Mouse (Mus musculus): ENCODE data around the gene Fam131b. TPM values are rescaled to one million over a fixed set of nuclear protein-coding genes. Genes with fewer than 3 reads are reported as not detected.

Fam131b gene
- polyA plus RNA-seq, 1 experiment from 2014 or later: 4.7 TPM

DNA sequence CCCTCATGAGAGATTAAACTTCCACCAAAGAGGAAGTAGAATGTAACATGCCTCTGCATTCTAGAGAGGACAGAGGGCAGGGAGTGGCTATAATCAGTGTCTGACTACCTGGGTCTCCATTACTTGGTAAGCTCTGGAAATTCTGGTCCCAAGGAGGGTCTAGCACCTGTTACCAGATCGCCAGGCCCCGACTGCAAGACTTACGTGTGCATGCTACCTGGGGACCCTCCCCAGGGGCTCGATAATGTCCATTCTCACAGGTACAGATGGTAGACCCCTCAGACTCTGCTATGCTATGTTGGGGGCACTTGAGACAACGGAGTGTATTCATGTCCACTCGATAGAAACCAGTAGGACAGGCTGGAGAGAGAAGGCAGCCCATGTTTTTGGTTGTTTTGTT lies 40.8 kb upstream of the Fam131b start:
- Histone ChIP-seq H3K4me1 (ENCODE audit: control insufficient read depth, insufficient read depth, low read length) (0 out of 2 replicates have a peak, but pooled peaks cover 5% of the 10 kb centered on the region), H3K4me3 (ENCODE audit: low read depth, low read length) (no peak overlapping the region), H3K36me3 (ENCODE audit: control insufficient read depth, insufficient read depth, low read length) (0 out of 2 replicates have a peak, but pooled peaks cover 3% of the 10 kb centered on the region), H3K27me3 (replicated peaks; ENCODE audit: control insufficient read depth, insufficient read depth, low read length) (no peaks in the 10 kb centered on the region), H3K27ac (ENCODE audit: low read depth, low read length) (no peak overlapping the region), H3K9ac (ENCODE audit: low read length) (no peak overlapping the region), H3K9me3 (replicated peaks; ENCODE audit: control insufficient read depth, low read length) (no peaks in the 10 kb centered on the region), H3K4me2 (ENCODE audit: low read length) (no peak overlapping the region)
- ATAC-seq (no peak), DNase-seq (ENCODE audit: low spot score) (no peak)
- 95% methylated on average over 6 of the region's 6 CpGs for WGBS

DNA sequence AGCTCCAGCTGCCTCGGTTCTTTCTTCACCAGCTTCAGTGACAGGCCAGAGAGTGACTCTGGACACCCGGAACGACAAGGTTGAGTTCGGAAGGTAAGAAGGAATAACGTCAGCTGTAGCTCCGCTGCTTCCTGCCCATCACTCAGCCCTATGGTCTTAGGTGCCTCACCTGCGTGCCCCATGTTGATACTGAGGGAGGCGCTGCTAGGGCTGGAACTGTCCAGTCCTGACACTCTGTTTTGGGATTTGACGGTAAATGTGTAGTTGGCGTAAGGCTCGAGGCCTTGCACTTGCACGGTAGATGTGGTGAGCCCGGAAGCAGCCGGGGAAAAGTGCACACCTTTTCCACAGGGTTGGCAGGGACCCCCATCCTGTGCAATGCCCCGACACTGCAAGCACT lies 40.2 kb upstream of the Fam131b start:
- H3K4me1 ChIP-seq (ENCODE audit: control insufficient read depth, insufficient read depth, low read length): no peaks in the 10 kb centered on the region
- ATAC-seq: no peak
- DNase-seq (ENCODE audit: low spot score): no peak
- H3K36me3 ChIP-seq (ENCODE audit: control insufficient read depth, insufficient read depth, low read length): peaks cover 6% of the 10 kb centered on the region; the same call in 1 of the 2 replicates
- H3K4me2 ChIP-seq (ENCODE audit: low read length): no peak overlapping the region
- no peaks in the 10 kb centered on the region for H3K27me3 ChIP-seq (replicated peaks; ENCODE audit: control insufficient read depth, insufficient read depth, low read length)
- no peak overlapping the region for H3K9ac ChIP-seq (ENCODE audit: low read length)
- H3K27ac ChIP-seq (ENCODE audit: low read depth, low read length): no peak overlapping the region
- H3K9me3 ChIP-seq (replicated peaks; ENCODE audit: control insufficient read depth, low read length): no peaks in the 10 kb centered on the region
- WGBS: 90% methylated on average over 15 of the region's 15 CpGs
- H3K4me3 ChIP-seq (ENCODE audit: low read depth, low read length): no peak overlapping the region

DNA sequence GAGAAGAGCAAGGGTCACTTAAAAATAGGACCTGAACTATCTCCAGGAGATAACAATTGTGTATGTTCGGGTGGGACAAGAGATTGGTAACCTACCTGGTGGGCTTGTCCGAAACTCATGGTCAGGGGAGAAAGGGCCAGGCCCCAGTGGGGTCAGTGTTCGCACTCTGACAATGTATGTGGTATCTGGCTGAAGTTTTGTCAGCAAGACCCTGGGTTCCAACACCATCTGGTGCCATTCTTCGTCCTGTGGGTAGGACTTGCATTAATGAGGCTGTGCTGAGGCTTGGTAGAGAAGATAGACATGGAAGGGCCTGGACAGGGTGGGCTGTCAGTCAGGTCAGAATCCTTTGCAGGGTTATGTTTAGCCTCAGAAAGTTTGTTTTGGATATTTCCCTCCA lies 39.6 kb upstream of the Fam131b start:
- peaks cover 11% of the 10 kb centered on the region for H3K36me3 ChIP-seq (ENCODE audit: control insufficient read depth, insufficient read depth, low read length)
- ATAC-seq (no peak), DNase-seq (ENCODE audit: low spot score) (no peak)
- no peaks in the 10 kb centered on the region for H3K27me3 ChIP-seq (replicated peaks; ENCODE audit: control insufficient read depth, insufficient read depth, low read length)
- no peaks in the 10 kb centered on the region for H3K4me1 ChIP-seq (ENCODE audit: control insufficient read depth, insufficient read depth, low read length)
- H3K4me2 ChIP-seq (ENCODE audit: low read length): no peak overlapping the region
- H3K27ac ChIP-seq (ENCODE audit: low read depth, low read length): no peak overlapping the region
- WGBS: 93% methylated on average over 4 of the region's 4 CpGs
- no peak overlapping the region for H3K4me3 ChIP-seq (ENCODE audit: low read depth, low read length)
- H3K9ac ChIP-seq (ENCODE audit: low read length): no peak overlapping the region
- no peaks in the 10 kb centered on the region for H3K9me3 ChIP-seq (replicated peaks; ENCODE audit: control insufficient read depth, low read length)

DNA sequence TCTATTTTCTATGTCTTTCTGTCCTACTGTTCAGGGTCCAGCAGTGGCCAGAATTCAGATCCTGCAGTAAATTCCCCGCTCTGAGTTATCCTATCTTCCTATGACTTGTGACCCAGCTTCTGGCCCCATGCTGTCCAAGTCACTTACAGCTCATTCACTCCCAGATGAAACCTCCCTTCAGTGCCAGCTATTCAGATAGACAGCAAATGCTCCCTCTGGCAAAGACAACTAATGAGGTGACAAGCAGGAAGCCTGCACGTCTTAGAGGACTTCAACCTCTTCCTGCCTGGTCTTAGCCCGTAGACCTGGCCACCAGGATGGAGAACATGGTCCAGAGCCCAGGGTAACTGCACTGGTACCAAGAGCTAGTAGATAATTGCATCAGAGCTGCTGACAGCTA lies 38.5 kb upstream of the Fam131b start:
- Histone ChIP-seq H3K27me3 (replicated peaks; ENCODE audit: control insufficient read depth, insufficient read depth, low read length) (no peaks in the 10 kb centered on the region), H3K9ac (ENCODE audit: low read length) (no peak overlapping the region), H3K27ac (ENCODE audit: low read depth, low read length) (no peak overlapping the region), H3K4me3 (ENCODE audit: low read depth, low read length) (no peak overlapping the region), H3K4me2 (ENCODE audit: low read length) (no peak overlapping the region), H3K9me3 (replicated peaks; ENCODE audit: control insufficient read depth, low read length) (no peaks in the 10 kb centered on the region), H3K36me3 (ENCODE audit: control insufficient read depth, insufficient read depth, low read length) (peaks cover 22% of the 10 kb centered on the region), H3K4me1 (ENCODE audit: control insufficient read depth, insufficient read depth, low read length) (no peaks in the 10 kb centered on the region)
- ATAC-seq (0 out of 2 replicates have a peak, but pooled peaks have one; percentile 35), DNase-seq (ENCODE audit: low spot score) (no peak)
- 45% methylated on average over 3 of the region's 3 CpGs for WGBS

DNA sequence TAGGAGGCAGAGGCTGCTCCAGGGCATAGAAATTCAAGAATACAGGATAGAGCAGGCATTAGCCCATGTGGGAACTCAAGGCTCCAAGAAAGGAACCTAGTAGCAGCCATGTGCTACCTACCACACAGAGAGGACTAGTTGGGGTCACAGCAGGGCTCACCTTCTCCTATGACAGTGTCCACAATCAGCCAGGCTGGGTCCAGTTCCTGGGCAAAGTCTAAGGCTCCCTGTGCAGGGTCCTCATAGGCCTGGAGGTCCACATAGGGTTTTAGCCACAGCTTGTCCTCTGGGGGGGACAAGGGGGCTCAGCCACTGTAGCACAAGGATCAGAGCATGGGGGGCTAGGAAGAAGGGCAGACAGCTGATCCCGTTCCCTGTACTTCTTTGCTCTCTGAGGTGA lies 38.1 kb upstream of the Fam131b start:
- Histone ChIP-seq H3K9me3 (replicated peaks; ENCODE audit: control insufficient read depth, low read length) (no peaks in the 10 kb centered on the region), H3K27ac (ENCODE audit: low read depth, low read length) (no peak overlapping the region), H3K4me2 (ENCODE audit: low read length) (no peak overlapping the region), H3K4me1 (ENCODE audit: control insufficient read depth, insufficient read depth, low read length) (no peaks in the 10 kb centered on the region), H3K4me3 (ENCODE audit: low read depth, low read length) (no peak overlapping the region), H3K9ac (ENCODE audit: low read length) (no peak overlapping the region), H3K36me3 (ENCODE audit: control insufficient read depth, insufficient read depth, low read length) (peaks cover 27% of the 10 kb centered on the region), H3K27me3 (replicated peaks; ENCODE audit: control insufficient read depth, insufficient read depth, low read length) (no peaks in the 10 kb centered on the region)
- WGBS: 76% methylated on average over 1 of the region's 1 CpGs
- no peak for ATAC-seq
- no peak for DNase-seq (ENCODE audit: low spot score)

DNA sequence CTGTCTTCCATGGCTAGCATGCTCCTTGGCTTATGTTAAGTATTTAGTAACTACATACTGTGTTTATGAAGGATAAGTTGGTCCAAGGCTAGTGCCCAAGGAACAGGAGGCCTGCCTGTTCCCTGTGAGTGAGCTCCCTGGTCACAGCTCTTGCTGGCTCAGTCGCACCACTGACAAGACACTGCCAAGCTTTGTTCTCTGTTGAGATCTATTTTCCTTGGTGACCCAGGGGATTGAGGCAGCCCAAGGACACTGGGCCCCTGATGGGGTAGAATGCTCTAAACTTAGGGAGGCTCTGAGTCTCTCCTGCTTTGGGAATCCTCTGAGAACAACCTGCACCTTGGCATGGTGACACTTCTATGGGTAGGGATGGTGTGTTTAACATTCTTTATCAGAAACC lies 37.6 kb upstream of the Fam131b start:
- no peak overlapping the region for H3K4me3 ChIP-seq (ENCODE audit: low read depth, low read length)
- H3K36me3 ChIP-seq (ENCODE audit: control insufficient read depth, insufficient read depth, low read length): peaks cover 31% of the 10 kb centered on the region
- no peak overlapping the region for H3K4me2 ChIP-seq (ENCODE audit: low read length)
- no peak for DNase-seq (ENCODE audit: low spot score)
- no peaks in the 10 kb centered on the region for H3K4me1 ChIP-seq (ENCODE audit: control insufficient read depth, insufficient read depth, low read length)
- 62% methylated on average over 1 of the region's 1 CpGs for WGBS
- no peak overlapping the region for H3K27ac ChIP-seq (ENCODE audit: low read depth, low read length)
- no peaks in the 10 kb centered on the region for H3K9me3 ChIP-seq (replicated peaks; ENCODE audit: control insufficient read depth, low read length)
- no peaks in the 10 kb centered on the region for H3K27me3 ChIP-seq (replicated peaks; ENCODE audit: control insufficient read depth, insufficient read depth, low read length)
- H3K9ac ChIP-seq (ENCODE audit: low read length): no peak overlapping the region
- no peak for ATAC-seq

DNA sequence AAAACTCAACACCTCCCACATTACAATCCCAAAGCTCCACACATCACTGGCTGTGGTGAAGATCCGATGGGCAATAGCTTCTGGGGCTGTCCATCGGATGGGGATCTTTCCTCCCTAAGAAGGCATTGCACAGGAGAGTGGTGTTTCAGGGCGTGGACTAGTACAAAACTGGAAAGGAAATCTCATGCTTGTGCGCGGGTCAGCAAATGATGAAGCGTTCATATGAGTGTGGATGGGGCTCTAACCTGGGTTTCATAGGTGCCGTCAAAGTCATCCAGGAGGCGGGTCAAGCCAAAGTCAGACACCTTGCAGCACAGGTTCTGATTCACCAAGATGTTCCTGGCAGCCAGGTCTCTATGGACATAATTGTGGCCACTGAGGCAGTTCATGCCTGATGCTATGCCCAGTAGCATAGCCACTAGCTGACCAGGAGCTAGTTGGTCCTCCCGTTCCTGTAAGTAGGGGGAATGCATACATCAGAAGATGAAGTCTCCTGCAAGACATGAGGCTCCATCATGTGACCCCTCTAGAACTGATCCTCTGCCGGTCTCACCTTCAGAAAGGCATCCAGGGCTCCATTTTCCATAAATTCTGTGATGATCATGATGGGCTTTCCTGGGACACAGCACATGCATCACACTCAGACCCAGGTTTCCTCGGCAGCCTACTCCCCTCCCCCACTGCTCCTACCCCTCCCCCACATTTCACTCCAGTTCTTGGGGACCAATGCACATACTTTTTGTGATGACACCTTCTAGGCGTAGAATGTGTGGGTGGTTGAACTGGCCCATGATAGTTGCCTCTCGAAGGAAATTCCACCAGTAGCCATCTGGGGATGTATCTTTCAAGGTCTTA lies 36.8 kb upstream of the Fam131b start:
- Histone ChIP-seq H3K4me2 (ENCODE audit: low read length) (no peak overlapping the region), H3K36me3 (ENCODE audit: control insufficient read depth, insufficient read depth, low read length) (peaks cover 39% of the 10 kb centered on the region), H3K27me3 (replicated peaks; ENCODE audit: control insufficient read depth, insufficient read depth, low read length) (no peaks in the 10 kb centered on the region), H3K4me3 (ENCODE audit: low read depth, low read length) (no peak overlapping the region), H3K9ac (ENCODE audit: low read length) (no peak overlapping the region), H3K27ac (ENCODE audit: low read depth, low read length) (no peak overlapping the region), H3K9me3 (replicated peaks; ENCODE audit: control insufficient read depth, low read length) (no peaks in the 10 kb centered on the region), H3K4me1 (ENCODE audit: control insufficient read depth, insufficient read depth, low read length) (no peaks in the 10 kb centered on the region)
- DNase-seq (ENCODE audit: low spot score) (no peak), ATAC-seq (no peak)
- 94% methylated on average over 13 of the region's 13 CpGs for WGBS

DNA sequence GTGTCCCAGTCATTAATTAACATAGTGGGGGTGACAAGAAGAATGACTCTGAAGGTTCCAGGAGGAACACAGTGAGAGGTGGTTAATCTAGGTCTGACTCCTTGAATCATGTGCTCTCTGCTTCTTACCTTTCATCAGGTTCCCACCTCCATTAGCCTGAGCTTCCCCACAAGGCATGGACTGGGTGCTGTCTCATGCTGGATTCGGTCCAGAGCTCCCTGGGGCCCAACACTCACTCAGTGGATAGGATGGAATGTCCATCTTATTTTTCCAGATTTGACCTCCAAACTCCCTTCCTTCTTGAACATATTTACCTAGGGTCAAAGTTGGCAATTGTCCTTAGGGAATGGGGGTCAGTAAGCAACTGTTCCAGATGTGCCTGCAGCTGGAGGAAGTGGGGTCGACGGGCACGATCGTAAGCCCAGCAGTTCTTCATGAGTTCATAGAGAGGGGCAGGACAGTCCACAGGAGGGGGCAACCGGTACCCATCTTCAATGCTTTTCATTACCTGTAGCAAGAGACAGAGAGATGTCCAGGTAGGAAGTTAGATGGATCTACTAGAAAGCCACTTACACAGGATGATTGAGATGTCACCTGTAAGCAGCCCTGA lies 35.9 kb upstream of the Fam131b start:
- Histone ChIP-seq H3K9me3 (replicated peaks; ENCODE audit: control insufficient read depth, low read length) (no peaks in the 10 kb centered on the region), H3K27me3 (replicated peaks; ENCODE audit: control insufficient read depth, insufficient read depth, low read length) (no peaks in the 10 kb centered on the region), H3K4me1 (ENCODE audit: control insufficient read depth, insufficient read depth, low read length) (no peaks in the 10 kb centered on the region), H3K36me3 (ENCODE audit: control insufficient read depth, insufficient read depth, low read length) (peaks cover 48% of the 10 kb centered on the region), H3K27ac (ENCODE audit: low read depth, low read length) (no peak overlapping the region), H3K9ac (ENCODE audit: low read length) (no peak overlapping the region), H3K4me3 (ENCODE audit: low read depth, low read length) (no peak overlapping the region), H3K4me2 (ENCODE audit: low read length) (no peak overlapping the region)
- 90% methylated on average over 6 of the region's 6 CpGs for WGBS
- DNase-seq (ENCODE audit: low spot score) (no peak), ATAC-seq (no peak)
